Mouse (Mus musculus) kidney, postnatal 36 days (tissue): ENCODE measurements at regions not wholly inside any gene's neighbourhood (a gene's known extent, or its start where the extent isn't known, plus 50 kb on each side); places are given as distances from the start of the nearest gene placed in this dataset.

Experiments used
- DNase-seq, 2 experiments: peaks; one replicate each; pipeline ENCODE4 v3.0.0; 2021 to 2022; ENCODE audit warnings: mixed read lengths in 2 of 2

GRCm38 (mm10) chr13:80946034-80946433, 62.9 kb downstream of the Arrdc3 start:
- no peak for DNase-seq

- DNase-seq = no peak
These were observed 64.5 kb downstream of the Arrdc3 start for GRCm38 (mm10) chr13:80947705-80948104.

- DNase-seq = peak in 1 of 2 experiments; percentile 48
These were observed 66.0 kb downstream of the Arrdc3 start for GRCm38 (mm10) chr13:80949133-80949697.

- no peak for DNase-seq
These were observed 67.1 kb downstream of the Arrdc3 start for GRCm38 (mm10) chr13:80950239-80950638.

DNA sequence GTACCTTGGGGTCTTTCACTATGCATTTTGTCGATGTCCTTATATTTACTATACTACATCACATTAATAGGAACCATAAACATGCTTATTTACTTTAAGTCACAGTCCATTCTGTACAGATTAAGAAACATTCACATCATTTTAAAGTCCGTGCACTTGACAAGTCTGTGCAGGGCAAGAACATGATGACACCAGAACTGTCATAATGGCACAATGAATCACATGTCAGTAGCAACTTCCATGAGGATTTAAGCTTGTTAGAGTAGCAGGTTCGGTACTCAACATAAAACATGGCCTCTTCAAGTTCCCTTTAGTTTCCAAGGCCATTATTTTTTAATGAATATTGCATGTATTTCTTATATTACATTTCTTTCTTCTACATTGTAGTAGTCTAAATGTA, 67.6 kb downstream of the Arrdc3 start:
- DNase-seq = no peak

DNA sequence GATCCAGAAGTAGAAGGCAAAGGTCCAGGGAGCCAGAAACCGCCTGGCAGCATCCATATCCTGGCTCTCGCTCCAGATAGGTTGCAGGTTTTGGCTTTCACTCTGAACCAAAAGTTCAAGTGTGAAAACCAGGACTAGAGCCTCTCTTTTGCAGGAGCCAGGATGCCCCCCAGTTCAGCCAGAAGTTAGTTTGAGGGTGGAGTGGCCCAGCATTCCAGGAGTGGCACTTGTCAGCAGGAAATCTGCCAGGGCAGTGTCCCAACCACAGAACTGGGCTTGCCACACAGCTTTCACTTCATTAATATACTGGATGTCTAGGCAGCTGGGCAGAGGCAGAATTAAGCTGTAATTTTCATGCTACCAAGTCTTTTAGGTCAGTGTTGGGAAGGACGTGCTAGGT, 68.1 kb downstream of the Arrdc3 start:
- peak; percentile 36 to 37 for DNase-seq

DNA sequence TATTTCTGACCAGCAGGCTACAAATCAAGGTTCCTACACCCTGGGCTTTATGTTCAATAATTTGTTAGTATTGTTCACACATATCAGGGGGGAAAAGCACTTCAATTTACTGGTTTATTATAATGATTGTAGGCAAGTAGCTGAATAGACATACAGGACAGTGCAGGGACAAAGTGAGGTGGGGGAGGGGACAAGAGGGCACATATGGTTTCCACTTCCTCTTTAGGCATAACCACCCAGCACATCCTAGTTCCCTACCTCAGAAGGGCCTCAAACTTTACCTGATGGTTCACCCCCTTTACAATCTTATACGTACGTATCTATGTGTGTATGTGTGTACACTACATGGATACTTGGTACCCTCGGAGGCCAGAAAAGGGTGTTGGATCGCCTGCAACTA, 69.7 kb downstream of the Arrdc3 start:
- DNase-seq = peak in 1 of 2 experiments; percentile 12

- DNase-seq = no peak
These were observed 71.0 kb downstream of the Arrdc3 start for GRCm38 (mm10) chr13:80954059-80954645.

- no peak for DNase-seq
These were observed 73.8 kb downstream of the Arrdc3 start for GRCm38 (mm10) chr13:80956966-80957365.

GRCm38 (mm10) chr13:80957419-80958139, 74.4 kb downstream of the Arrdc3 start:
- no peak for DNase-seq

DNA sequence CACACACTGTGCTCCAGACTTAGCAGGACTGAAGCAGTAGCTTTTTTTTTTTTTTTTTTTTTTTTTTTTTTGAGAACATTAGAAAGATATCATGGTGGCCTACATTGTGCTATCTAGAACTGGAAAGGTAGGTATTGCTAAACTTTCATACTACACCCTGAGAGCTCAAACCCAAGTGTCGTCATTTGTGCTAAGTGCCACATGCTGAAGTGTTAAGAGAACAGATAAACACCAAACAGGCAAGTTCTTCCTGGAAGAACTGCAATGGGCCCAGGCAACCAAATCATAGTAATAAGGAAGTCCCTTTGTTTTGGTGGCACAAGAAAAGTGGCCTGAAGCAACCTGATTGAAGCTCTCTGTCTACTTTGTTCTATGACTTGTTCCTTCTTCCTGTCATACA, 76.6 kb downstream of the Arrdc3 start:
- no peak for DNase-seq

- no peak for DNase-seq
These were observed 78.9 kb downstream of the Arrdc3 start for GRCm38 (mm10) chr13:80961985-80962617.

GRCm38 (mm10) chr13:80962789-80963590, 79.8 kb downstream of the Arrdc3 start:
- peak; percentile 87 to 90 for DNase-seq

DNA sequence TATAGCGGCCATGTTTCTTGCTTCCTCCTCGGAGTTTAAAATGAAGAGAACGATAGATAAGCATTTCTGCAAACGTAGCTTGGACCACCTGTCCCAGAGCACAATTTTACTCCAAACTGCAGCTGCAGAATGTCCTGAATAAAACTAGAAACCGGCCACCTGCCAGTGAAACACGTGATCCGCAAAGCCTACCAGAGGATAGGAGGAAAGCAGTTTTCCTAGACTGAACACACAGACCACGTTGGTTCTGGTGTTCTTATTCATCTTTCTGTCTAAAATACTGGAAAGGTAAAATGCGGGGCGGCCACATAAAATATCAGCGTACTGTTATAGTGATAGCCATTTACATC, 80.4 kb downstream of the Arrdc3 start:
- peak in 1 of 2 experiments; percentile 27 for DNase-seq

DNA sequence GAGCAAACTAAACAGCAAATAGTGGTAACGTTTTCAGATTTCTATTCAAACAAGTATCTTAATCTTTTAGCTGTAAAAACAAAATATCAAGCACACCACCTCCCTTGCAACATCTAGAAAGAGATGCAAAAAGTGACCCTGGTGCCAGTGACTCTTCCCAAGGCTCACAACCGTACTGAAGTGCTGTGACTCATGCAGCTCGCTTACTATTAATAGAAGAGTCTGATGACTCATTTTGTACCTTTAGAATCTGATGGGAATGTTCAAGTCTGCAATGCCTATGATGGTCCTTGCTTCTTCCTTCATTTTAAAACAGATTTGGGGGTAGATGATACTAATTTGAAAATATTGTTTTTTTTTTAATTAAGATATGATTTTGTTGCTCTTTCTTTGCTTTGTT, 88.5 kb downstream of the Arrdc3 start:
- no peak for DNase-seq

- DNase-seq = no peak
These were observed 91.2 kb downstream of the Arrdc3 start for GRCm38 (mm10) chr13:80974424-80974823.

DNA sequence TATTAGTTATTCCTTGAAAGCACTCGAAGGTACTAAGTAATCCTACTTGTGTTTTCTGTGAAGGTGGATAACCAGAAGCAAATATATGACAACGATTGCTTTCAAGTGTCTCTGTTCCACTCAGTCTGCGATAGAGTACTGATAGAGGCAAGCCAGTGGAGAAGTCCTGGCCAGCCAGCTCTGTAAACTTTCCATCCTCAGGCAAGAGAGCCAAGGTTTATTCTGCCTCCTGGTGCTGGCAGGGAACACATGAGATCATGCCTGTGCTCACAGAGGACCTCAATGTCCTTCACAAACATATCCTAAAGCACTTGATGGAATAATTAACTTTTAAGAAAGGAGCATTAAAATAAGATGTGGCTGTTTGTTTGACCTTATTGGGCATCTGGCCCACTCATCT, 94.1 kb downstream of the Arrdc3 start:
- peak; percentile 13 to 27 for DNase-seq

GRCm38 (mm10) chr13:80981201-80981600, 98.0 kb downstream of the Arrdc3 start:
- peak; percentile 27 to 42 for DNase-seq

GRCm38 (mm10) chr13:80986657-80987056, 103.5 kb downstream of the Arrdc3 start:
- DNase-seq = no peak

GRCm38 (mm10) chr13:80989756-80990155, 106.6 kb downstream of the Arrdc3 start:
- DNase-seq = no peak

DNA sequence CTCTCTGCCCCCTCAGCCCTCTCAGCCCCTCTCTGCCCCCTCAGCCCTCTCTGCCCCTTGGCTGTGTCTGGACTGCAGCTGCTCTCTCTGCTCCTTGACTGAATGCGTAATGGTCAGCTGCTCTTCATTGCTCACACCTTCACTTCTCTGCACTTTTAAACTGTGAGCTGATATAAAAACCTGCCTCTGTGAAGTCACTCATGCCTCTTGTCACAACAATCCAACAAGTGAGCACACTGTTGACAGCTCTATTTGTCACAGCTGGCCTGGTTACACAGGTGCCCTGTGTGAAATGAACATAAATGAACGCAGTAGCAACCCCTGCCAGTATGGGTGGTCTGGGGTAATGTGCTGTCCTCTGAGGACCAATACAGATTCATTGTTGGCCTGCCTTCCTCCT, 109.2 kb downstream of the Arrdc3 start:
- DNase-seq = no peak

DNA sequence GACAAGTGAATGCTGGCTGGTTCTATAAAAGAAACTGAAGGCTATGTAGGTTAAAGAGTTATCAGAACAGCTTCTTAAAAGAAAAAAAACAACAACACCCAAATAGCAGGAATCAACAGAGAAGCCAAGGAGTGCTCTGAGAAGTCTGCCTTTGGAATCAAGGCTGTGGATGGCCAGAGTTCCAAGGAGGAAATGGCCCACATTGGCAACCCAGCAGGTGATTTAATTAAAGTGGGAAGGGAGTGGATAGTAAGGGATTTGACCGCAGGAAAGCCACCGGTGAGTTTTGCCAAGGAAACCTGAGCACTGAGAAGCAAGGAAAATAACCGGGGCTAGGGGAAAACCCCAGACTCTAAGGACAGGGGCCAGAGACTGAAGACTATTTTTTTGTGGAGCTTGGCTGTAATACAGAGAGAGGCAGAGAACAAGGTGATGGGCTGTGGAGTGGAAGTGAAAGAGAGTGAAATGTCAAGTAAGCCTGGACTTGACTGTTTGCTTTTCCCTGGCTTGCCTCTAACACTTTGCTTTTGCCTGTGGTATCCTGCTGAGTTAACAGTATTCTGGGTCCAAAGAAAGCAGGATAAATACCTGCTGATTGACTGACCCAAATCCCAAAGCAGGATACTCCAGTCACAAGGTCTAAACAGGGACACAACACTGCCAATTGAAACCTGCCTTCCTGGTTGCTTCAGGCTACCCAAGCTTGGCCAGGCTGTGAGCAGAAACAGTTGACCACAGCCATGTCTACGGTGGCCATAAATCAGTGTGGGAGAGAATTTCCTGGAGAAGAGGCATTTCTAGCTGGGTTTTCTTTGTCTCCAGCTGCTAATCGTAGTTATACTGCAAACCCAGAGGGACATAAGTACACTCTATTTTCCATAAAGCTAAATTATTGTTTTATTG, 125.9 kb downstream of the Arrdc3 start:
- peak in 1 of 2 experiments; percentile 10 for DNase-seq
